Mouse (Mus musculus): ENCODE measurements at regions not wholly inside any gene's neighbourhood (a gene's known extent, or its start where the extent isn't known, plus 50 kb on each side); places are given as distances from the start of the nearest gene placed in this dataset.

DNA sequence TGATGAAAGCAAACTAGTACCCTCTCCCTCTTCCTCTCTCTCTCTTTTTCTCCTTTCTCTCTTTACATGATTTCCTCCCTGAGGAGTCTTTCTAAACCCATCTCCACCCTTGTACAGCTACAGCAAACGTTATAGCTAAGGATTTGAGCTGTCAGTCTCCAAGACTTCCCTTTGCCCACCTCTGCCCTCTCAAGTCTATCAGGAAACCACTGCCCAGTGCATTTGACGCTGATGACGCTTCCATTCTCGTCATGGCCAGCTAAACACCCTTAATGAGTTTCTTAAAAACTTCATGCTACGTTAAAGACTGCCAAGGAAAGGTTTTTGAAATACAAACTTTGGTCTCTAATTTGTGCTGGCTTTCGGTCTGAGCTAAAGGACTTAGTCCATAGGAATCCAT lies 99.0 kb upstream of the Bach2 start:
- 57% methylated on average over 6 of the region's 6 CpGs for WGBS
- no peak for ATAC-seq (ENCODE audit: low FRiP score, low TSS enrichment)

GRCm38 (mm10) chr4:32140068-32140467 lies 98.5 kb upstream of the Bach2 start:
- Histone ChIP-seq H3K9me3 (ENCODE audit: control insufficient read depth, low read length) (no peaks in the 10 kb centered on the region), H3K27ac (ENCODE audit: low read depth, low read length) (no peak overlapping the region), H3K4me2 (replicated peaks; ENCODE audit: low read depth, low read length) (no peak overlapping the region), H3K36me3 (ENCODE audit: control insufficient read depth, insufficient read depth, low read length) (no peaks in the 10 kb centered on the region), H3K4me3 (ENCODE audit: low read length) (no peak overlapping the region), H3K4me1 (ENCODE audit: control insufficient read depth, insufficient read depth, low read length) (no peaks in the 10 kb centered on the region), H3K27me3 (ENCODE audit: control insufficient read depth, insufficient read depth, low read length) (no peaks in the 10 kb centered on the region), H3K9ac (ENCODE audit: low read depth, low read length) (no peak overlapping the region)
- no peak for ATAC-seq (ENCODE audit: low FRiP score, low TSS enrichment)
- WGBS = 66% methylated on average over 2 of the region's 2 CpGs

More for the DNA sequence above, 99.0 kb upstream of the Bach2 start:
- Histone ChIP-seq H3K4me2 (replicated peaks; ENCODE audit: low read depth, low read length) (no peak overlapping the region), H3K36me3 (ENCODE audit: control insufficient read depth, insufficient read depth, low read length) (no peaks in the 10 kb centered on the region), H3K9ac (ENCODE audit: low read depth, low read length) (no peak overlapping the region), H3K9me3 (ENCODE audit: control insufficient read depth, low read length) (no peaks in the 10 kb centered on the region), H3K4me1 (ENCODE audit: control insufficient read depth, insufficient read depth, low read length) (no peaks in the 10 kb centered on the region), H3K27me3 (ENCODE audit: control insufficient read depth, insufficient read depth, low read length) (no peaks in the 10 kb centered on the region), H3K27ac (ENCODE audit: low read depth, low read length) (no peak overlapping the region), H3K4me3 (ENCODE audit: low read length) (no peak overlapping the region)

DNA sequence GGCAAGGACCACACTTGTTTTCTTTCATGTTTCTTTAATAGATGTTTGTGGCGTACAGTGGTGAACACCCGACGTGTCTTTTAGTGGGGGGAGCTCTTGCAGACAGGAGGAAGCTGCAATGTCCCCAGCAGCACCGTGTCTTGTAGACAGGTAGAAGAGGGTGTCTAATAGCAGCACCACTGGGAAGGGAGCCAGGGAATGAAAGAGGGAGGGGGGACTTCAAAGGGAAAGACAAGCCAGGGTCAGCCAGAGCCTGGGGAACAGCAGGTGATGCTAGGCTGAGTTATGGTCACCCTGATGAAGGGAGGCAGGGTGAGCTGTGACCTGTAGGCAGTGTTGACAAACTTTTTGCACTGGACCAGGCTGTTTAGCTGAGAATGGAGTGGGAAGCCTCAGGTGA lies 96.4 kb upstream of the Bach2 start:
- no peak for ATAC-seq (ENCODE audit: low FRiP score, low TSS enrichment)
- Histone ChIP-seq H3K9me3 (ENCODE audit: control insufficient read depth, low read length) (no peaks in the 10 kb centered on the region), H3K4me3 (ENCODE audit: low read length) (no peak overlapping the region), H3K27ac (ENCODE audit: low read depth, low read length) (no peak overlapping the region), H3K4me1 (ENCODE audit: control insufficient read depth, insufficient read depth, low read length) (no peaks in the 10 kb centered on the region), H3K27me3 (ENCODE audit: control insufficient read depth, insufficient read depth, low read length) (no peaks in the 10 kb centered on the region), H3K4me2 (replicated peaks; ENCODE audit: low read depth, low read length) (no peak overlapping the region), H3K9ac (ENCODE audit: low read depth, low read length) (no peak overlapping the region), H3K36me3 (ENCODE audit: control insufficient read depth, insufficient read depth, low read length) (no peaks in the 10 kb centered on the region)
- 49% methylated on average over 4 of the region's 4 CpGs for WGBS

DNA sequence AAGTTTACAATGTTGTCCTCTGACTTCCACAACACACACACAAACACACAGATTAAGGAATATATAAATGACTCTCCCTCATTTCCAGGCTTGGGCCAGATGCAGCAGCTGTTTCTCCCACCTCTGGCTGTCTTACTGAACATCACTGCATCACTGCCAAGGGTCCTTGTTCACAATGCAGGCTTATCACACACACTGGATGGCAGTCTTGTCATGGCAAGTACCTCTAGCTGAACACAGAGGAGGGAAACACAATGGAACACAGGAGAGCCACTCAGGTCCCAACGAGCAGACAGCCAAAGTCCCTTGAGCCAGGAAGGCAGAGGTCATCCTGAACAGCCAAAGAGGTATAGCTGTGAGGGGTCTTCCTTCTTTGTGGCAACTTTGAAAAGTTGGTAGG lies 91.5 kb upstream of the Bach2 start:
- 58% methylated on average over 1 of the region's 1 CpGs for WGBS
- Histone ChIP-seq H3K9me3 (ENCODE audit: control insufficient read depth, low read length) (no peaks in the 10 kb centered on the region), H3K4me3 (ENCODE audit: low read length) (no peak overlapping the region), H3K9ac (ENCODE audit: low read depth, low read length) (no peak overlapping the region), H3K4me2 (replicated peaks; ENCODE audit: low read depth, low read length) (no peak overlapping the region), H3K27me3 (ENCODE audit: control insufficient read depth, insufficient read depth, low read length) (no peaks in the 10 kb centered on the region), H3K36me3 (ENCODE audit: control insufficient read depth, insufficient read depth, low read length) (no peaks in the 10 kb centered on the region), H3K27ac (ENCODE audit: low read depth, low read length) (no peak overlapping the region), H3K4me1 (ENCODE audit: control insufficient read depth, insufficient read depth, low read length) (no peaks in the 10 kb centered on the region)
- ATAC-seq (ENCODE audit: low FRiP score, low TSS enrichment) = no peak

DNA sequence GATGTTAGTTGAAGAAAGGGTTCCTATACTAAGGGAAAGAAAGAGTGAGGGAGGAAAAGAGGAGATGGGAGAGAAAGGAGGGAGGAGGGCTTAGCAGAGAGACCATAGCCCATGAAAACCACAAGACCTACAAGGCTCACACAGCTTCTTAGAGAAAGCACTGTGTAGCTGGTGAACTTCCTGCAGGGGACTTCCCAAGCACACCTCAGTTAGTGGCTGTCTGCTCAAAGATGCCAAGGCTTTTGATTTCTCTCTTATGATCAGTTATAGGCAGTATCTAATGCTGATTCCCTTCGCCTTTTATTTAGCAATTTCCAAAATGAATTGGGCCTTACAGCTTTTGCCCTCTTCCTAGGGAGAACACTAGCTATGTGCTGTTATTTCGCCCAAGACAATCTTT lies 90.0 kb upstream of the Bach2 start:
- Histone ChIP-seq H3K4me3 (ENCODE audit: low read length) (no peak overlapping the region), H3K4me1 (ENCODE audit: control insufficient read depth, insufficient read depth, low read length) (no peaks in the 10 kb centered on the region), H3K9ac (ENCODE audit: low read depth, low read length) (no peak overlapping the region), H3K27ac (ENCODE audit: low read depth, low read length) (no peak overlapping the region), H3K27me3 (ENCODE audit: control insufficient read depth, insufficient read depth, low read length) (no peaks in the 10 kb centered on the region), H3K36me3 (ENCODE audit: control insufficient read depth, insufficient read depth, low read length) (no peaks in the 10 kb centered on the region), H3K9me3 (ENCODE audit: control insufficient read depth, low read length) (no peaks in the 10 kb centered on the region), H3K4me2 (replicated peaks; ENCODE audit: low read depth, low read length) (no peak overlapping the region)
- ATAC-seq (ENCODE audit: low FRiP score, low TSS enrichment) = no peak
- 97% methylated on average over 2 of the region's 2 CpGs for WGBS

GRCm38 (mm10) chr4:32149171-32149570 lies 89.4 kb upstream of the Bach2 start:
- Histone ChIP-seq H3K27me3 (ENCODE audit: control insufficient read depth, insufficient read depth, low read length) (no peaks in the 10 kb centered on the region), H3K4me1 (ENCODE audit: control insufficient read depth, insufficient read depth, low read length) (no peaks in the 10 kb centered on the region), H3K36me3 (ENCODE audit: control insufficient read depth, insufficient read depth, low read length) (no peaks in the 10 kb centered on the region), H3K4me3 (ENCODE audit: low read length) (no peak overlapping the region), H3K4me2 (replicated peaks; ENCODE audit: low read depth, low read length) (no peak overlapping the region), H3K9me3 (ENCODE audit: control insufficient read depth, low read length) (no peaks in the 10 kb centered on the region), H3K27ac (ENCODE audit: low read depth, low read length) (no peak overlapping the region), H3K9ac (ENCODE audit: low read depth, low read length) (no peak overlapping the region)
- WGBS = 90% methylated on average over 7 of the region's 7 CpGs
- no peak for ATAC-seq (ENCODE audit: low FRiP score, low TSS enrichment)

DNA sequence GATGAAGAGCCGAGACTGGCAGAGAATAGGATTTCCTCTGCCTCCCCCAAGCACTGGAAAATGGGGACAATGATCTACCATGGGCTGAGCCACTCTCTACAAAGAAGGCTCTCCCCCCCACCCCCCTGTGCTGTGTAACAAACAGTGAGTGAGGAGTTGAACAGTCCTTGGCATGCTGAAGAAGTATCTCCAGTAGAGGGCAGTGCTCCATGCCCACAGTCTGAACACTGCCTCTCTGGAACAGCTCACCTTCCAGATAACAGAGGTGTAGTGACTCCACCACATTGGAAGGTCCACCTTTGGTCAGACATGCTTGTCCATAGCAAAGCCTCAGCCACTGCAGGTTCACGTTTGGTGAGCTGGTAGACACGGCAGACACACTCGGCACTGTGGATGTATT lies 85.2 kb upstream of the Bach2 start:
- Histone ChIP-seq H3K9me3 (ENCODE audit: control insufficient read depth, low read length) (no peaks in the 10 kb centered on the region), H3K27me3 (ENCODE audit: control insufficient read depth, insufficient read depth, low read length) (no peaks in the 10 kb centered on the region), H3K27ac (ENCODE audit: low read depth, low read length) (no peak overlapping the region), H3K4me2 (replicated peaks; ENCODE audit: low read depth, low read length) (no peak overlapping the region), H3K36me3 (ENCODE audit: control insufficient read depth, insufficient read depth, low read length) (no peaks in the 10 kb centered on the region), H3K4me3 (ENCODE audit: low read length) (no peak overlapping the region), H3K4me1 (ENCODE audit: control insufficient read depth, insufficient read depth, low read length) (no peaks in the 10 kb centered on the region), H3K9ac (ENCODE audit: low read depth, low read length) (no peak overlapping the region)
- peak; percentile 61 for ATAC-seq (ENCODE audit: low FRiP score, low TSS enrichment)
- whole genome bisulfite sequencing = 81% methylated on average over 4 of the region's 4 CpGs

DNA sequence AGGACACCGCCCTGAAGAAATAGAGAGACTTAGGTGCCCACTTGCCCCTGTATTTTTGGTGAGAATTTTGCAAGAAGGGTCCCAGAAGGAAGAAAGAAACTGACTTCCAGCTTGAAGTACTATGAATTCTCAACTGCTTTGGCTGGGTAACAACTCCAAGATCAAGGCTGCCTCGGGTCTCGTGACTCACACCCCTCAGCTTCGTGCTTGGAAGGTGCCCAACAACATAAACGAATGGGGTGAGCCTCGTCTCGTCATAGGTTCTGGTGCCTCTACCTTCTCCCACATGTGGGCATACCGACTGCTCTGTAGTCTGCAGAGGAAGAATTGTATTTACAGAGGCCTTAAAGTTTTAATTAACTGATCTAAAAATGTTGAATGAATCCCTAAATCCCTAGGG lies 81.6 kb upstream of the Bach2 start:
- no peaks in the 10 kb centered on the region for H3K4me1 ChIP-seq (ENCODE audit: control insufficient read depth, insufficient read depth, low read length)
- no peaks in the 10 kb centered on the region for H3K36me3 ChIP-seq (ENCODE audit: control insufficient read depth, insufficient read depth, low read length)
- H3K9ac ChIP-seq (ENCODE audit: low read depth, low read length) = no peak overlapping the region
- no peak for ATAC-seq (ENCODE audit: low FRiP score, low TSS enrichment)
- WGBS = 69% methylated on average over 8 of the region's 8 CpGs
- H3K4me3 ChIP-seq (ENCODE audit: low read length) = no peak overlapping the region
- no peaks in the 10 kb centered on the region for H3K9me3 ChIP-seq (ENCODE audit: control insufficient read depth, low read length)
- H3K4me2 ChIP-seq (replicated peaks; ENCODE audit: low read depth, low read length) = no peak overlapping the region
- H3K27me3 ChIP-seq (ENCODE audit: control insufficient read depth, insufficient read depth, low read length) = no peaks in the 10 kb centered on the region
- no peak overlapping the region for H3K27ac ChIP-seq (ENCODE audit: low read depth, low read length)

DNA sequence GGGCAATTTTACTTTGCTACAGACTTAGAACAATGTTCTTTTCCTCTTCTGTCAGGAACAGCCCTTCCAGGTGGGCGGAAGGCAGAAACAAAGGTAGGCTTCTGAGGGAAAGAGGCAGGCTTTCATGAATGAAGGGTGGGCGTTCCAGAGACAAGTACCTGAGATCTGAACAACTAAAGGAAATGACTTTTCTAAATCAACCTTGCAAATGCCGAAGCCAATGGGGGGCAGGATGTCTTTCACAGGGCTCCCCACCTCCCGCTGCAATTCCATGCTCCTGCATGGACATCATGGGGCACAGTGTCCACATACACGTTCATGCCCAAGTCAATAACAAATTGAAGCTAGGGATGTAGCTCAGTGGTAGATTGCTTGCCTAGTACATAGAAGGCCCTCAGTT lies 80.2 kb upstream of the Bach2 start:
- Histone ChIP-seq H3K9ac (ENCODE audit: low read depth, low read length) (no peak overlapping the region), H3K4me3 (ENCODE audit: low read length) (no peak overlapping the region), H3K36me3 (ENCODE audit: control insufficient read depth, insufficient read depth, low read length) (no peaks in the 10 kb centered on the region), H3K27me3 (ENCODE audit: control insufficient read depth, insufficient read depth, low read length) (no peaks in the 10 kb centered on the region), H3K27ac (ENCODE audit: low read depth, low read length) (no peak overlapping the region), H3K4me2 (replicated peaks; ENCODE audit: low read depth, low read length) (no peak overlapping the region), H3K9me3 (ENCODE audit: control insufficient read depth, low read length) (no peaks in the 10 kb centered on the region), H3K4me1 (ENCODE audit: control insufficient read depth, insufficient read depth, low read length) (no peaks in the 10 kb centered on the region)
- no peak for ATAC-seq (ENCODE audit: low FRiP score, low TSS enrichment)
- WGBS = 49% methylated on average over 5 of the region's 5 CpGs

DNA sequence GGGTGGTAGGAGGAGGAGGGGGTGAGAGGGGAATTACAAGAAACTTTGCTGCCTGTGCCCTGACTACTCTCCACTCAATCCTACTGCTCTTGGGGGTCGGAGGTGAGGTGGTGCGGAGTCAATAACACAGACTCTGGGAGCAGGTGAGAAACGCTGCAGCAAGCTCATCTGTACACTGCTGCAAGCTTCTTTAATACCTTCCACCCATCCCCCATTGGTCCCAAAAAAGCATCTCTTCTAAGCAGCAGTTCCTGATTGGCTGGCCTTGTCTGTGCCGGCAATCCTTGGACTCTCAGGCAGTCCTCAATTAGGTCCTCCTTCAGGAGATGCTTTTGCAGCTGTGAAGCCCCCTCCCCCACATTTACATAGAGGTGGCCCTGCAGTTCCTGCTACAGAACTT lies 79.7 kb upstream of the Bach2 start:
- no peak overlapping the region for H3K4me3 ChIP-seq (ENCODE audit: low read length)
- H3K4me2 ChIP-seq (replicated peaks; ENCODE audit: low read depth, low read length) = no peak overlapping the region
- no peak overlapping the region for H3K9ac ChIP-seq (ENCODE audit: low read depth, low read length)
- 58% methylated on average over 4 of the region's 4 CpGs for WGBS
- H3K36me3 ChIP-seq (ENCODE audit: control insufficient read depth, insufficient read depth, low read length) = no peaks in the 10 kb centered on the region
- no peak overlapping the region for H3K27ac ChIP-seq (ENCODE audit: low read depth, low read length)
- H3K4me1 ChIP-seq (ENCODE audit: control insufficient read depth, insufficient read depth, low read length) = no peaks in the 10 kb centered on the region
- H3K27me3 ChIP-seq (ENCODE audit: control insufficient read depth, insufficient read depth, low read length) = no peaks in the 10 kb centered on the region
- H3K9me3 ChIP-seq (ENCODE audit: control insufficient read depth, low read length) = no peaks in the 10 kb centered on the region
- ATAC-seq (ENCODE audit: low FRiP score, low TSS enrichment) = no peak

All from kidney, embryonic 14.5 days (tissue).